Mouse (Mus musculus): ENCODE results near the gene Fads2. TPM values are rescaled to one million over a fixed set of nuclear protein-coding genes. Genes with fewer than 3 reads are reported as not detected.

The Fads2 gene
- 28.7 TPM for polyA plus RNA-seq (2014; fragmentation: Illumina TruSeq; extraction: RNeasy Lipid Tissue Mini Kit (QIAGEN cat#74804); ENCODE audit: insufficient read depth, low read depth, low replicate concordance)

DNA sequence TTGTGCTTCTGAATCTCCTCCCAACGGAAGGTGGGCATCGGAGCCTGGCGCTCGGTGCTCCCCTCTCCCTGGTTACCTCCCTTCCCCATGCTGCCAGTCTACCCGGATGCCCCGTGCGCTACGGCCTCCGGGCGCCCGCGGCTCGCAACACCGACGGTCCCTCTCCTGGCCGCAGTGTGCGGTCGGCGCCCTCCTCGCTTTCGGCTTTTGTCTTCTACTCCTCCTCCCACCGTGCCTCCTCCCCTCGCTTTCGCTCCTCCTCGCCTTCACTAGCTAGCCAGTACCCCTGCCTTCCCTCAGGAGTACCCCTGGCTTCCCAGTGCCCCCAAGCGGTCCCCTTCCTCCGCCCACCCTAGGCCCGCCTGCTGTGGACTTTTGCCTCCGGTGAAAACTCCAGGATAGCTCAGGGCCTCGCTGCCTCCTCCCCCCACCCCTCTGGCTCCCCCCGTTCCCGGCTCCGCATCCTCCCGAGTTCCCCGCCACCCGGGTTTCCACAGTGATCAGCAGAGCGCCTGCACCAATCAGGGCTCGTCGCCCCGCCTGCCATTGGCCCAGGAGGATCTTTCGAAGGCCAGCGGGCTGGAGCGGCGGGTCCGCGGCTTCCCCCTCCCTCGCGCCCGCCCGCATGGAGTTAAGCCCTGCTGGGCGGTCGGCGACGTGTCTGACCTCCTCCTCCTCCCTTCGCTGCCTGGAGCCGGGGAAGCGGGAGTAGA lies at the start of gene Fads2:
TSS of gene Fads2 (minus strand) at position 406 of the 713 bp plus-strand sequence.

DNA sequence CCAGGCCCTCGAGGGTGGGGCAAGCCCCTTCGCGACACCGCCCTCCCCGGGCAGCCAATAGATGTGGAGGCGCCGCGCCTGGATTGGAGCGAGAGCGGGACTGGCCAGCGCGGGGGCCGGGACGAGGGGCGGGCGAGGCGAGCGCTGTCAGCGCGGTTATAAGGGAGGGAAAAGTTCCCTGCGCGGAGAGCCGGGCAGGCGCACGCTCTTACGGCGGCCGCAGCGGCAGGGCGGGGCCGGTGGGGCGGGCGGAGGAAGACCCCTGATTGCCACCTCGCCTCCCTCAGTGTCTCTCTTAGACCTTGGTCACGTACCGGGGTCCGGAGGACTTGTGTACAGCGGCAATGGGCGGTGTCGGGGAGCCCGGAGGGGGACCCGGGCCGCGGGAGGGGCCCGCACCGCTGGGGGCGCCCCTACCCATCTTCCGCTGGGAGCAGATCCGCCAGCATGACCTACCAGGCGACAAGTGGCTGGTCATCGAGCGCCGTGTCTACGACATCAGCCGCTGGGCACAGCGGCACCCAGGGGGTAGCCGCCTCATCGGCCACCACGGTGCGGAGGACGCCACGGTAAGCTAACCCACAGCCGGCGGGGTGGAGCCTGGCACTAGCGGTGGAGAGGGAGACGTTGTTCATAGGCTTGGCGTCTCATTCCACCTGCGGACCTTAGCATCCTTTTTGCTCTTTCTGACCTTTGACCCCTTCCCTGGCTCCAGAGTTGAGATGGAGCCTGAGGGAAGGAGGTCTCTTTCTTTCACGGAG lies 60.0 kb downstream of the Fads2 start, which contains the start of gene Fads3:
TSS of gene Fads3 (plus strand) at position 182 of the 761 bp plus-strand sequence.

Other genes starting within 250 kb of the Fads2 start
- 6.6 TPM for gene Incenp, start 202.2 kb downstream of the Fads2 start, polyA plus RNA-seq (2014; fragmentation: Illumina TruSeq; extraction: RNeasy Lipid Tissue Mini Kit (QIAGEN cat#74804); ENCODE audit: insufficient read depth, low read depth, low replicate concordance)
- 4,262 TPM for gene Fth1, start 121.1 kb downstream of the Fads2 start, polyA plus RNA-seq (2014; fragmentation: Illumina TruSeq; extraction: RNeasy Lipid Tissue Mini Kit (QIAGEN cat#74804); ENCODE audit: insufficient read depth, low read depth, low replicate concordance)
- 1.8 TPM for gene Best1, start 100.1 kb downstream of the Fads2 start, polyA plus RNA-seq (2014; fragmentation: Illumina TruSeq; extraction: RNeasy Lipid Tissue Mini Kit (QIAGEN cat#74804); ENCODE audit: insufficient read depth, low read depth, low replicate concordance)
- gene Rab3il1, start 100.1 kb downstream of the Fads2 start, polyA plus RNA-seq (2014; fragmentation: Illumina TruSeq; extraction: RNeasy Lipid Tissue Mini Kit (QIAGEN cat#74804); ENCODE audit: insufficient read depth, low read depth, low replicate concordance): 6.9 TPM
- 68.9 TPM for gene Fads3, start 60.2 kb downstream of the Fads2 start, polyA plus RNA-seq (2014; fragmentation: Illumina TruSeq; extraction: RNeasy Lipid Tissue Mini Kit (QIAGEN cat#74804); ENCODE audit: insufficient read depth, low read depth, low replicate concordance)
- gene Fads1, start 81.1 kb upstream of the Fads2 start, polyA plus RNA-seq (2014; fragmentation: Illumina TruSeq; extraction: RNeasy Lipid Tissue Mini Kit (QIAGEN cat#74804); ENCODE audit: insufficient read depth, low read depth, low replicate concordance): 58.1 TPM
- gene Tmem258, start 102.3 kb upstream of the Fads2 start, polyA plus RNA-seq (2014; fragmentation: Illumina TruSeq; extraction: RNeasy Lipid Tissue Mini Kit (QIAGEN cat#74804); ENCODE audit: insufficient read depth, low read depth, low replicate concordance): 164 TPM
- gene Fen1, start 102.4 kb upstream of the Fads2 start, polyA plus RNA-seq (2014; fragmentation: Illumina TruSeq; extraction: RNeasy Lipid Tissue Mini Kit (QIAGEN cat#74804); ENCODE audit: insufficient read depth, low read depth, low replicate concordance): 6.0 TPM
- gene Myrf, start 139.0 kb upstream of the Fads2 start, polyA plus RNA-seq (2014; fragmentation: Illumina TruSeq; extraction: RNeasy Lipid Tissue Mini Kit (QIAGEN cat#74804); ENCODE audit: insufficient read depth, low read depth, low replicate concordance): 9.1 TPM
- gene Dagla, start 203.1 kb upstream of the Fads2 start, polyA plus RNA-seq (2014; fragmentation: Illumina TruSeq; extraction: RNeasy Lipid Tissue Mini Kit (QIAGEN cat#74804); ENCODE audit: insufficient read depth, low read depth, low replicate concordance): 2.0 TPM